Mouse (Mus musculus): Measurements from ENCODE around the gene Pcdh10.

Gene Pcdh10

DNA sequence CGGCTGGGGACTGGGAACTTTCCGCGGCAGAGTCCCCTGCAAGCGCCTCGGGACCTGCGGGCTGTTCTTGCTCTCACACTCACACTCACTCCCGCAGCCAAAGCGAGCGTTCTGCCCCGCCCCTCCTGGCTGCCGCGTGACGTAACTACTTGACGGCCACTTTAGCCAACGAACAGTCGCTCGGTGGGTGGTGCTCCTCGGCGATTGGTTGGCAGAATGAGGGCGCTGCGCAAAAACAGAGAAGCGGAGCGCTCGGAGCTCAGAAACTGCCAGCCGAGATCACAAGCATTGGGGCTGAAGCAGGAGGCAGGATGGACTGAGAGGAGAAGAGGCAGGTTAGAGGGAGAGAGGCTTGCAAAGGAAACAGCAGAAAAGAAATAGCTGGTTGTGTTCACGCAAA, at the start of gene Pcdh10:
Gene Pcdh10 (plus strand): TSS at position 254 of the 400 bp plus-strand sequence.
- no peak for DNase-seq (ENCODE audit: low read depth, low spot score)

DNA sequence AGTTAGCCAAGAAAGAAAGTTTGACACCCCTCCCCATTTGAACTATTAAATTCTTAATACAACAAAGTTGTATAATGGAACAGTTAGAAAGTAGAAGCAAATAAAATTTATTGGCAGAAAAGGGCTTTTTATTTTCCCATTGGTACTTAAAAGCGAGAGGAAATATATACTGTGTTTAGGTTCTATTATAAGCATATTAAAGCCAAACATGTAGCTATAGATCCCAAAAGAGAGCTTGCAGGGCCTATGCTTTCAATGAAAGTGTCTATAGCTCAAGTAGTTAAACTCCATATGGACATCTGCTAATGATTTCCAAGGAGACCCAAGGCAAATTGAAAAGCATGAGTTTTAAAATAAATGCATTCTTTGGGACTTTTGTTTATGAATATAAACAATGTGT, 22.3 kb upstream of the Pcdh10 start:
- DNase-seq (ENCODE audit: low read depth, low spot score), result no peak

DNA sequence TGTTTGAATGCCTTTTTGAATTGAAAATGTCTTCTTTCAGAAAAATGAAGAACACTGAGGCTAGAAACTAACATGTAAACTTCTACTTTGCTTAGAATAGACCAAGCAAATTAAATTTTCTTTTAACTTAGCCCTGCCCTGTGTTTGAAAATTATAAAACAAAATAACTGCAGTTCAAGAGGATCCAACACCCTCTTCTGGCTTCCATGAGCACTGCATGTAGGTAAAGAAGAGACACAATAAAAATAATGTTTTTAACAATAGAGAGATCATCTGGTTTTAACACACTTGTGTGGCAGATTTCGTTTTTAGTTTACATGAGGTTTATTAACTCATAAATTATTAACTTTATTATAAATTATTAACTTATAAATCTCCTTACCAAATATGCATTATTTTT, 9.2 kb upstream of the Pcdh10 start:
- DNase-seq (ENCODE audit: low read depth, low spot score), result no peak

DNA sequence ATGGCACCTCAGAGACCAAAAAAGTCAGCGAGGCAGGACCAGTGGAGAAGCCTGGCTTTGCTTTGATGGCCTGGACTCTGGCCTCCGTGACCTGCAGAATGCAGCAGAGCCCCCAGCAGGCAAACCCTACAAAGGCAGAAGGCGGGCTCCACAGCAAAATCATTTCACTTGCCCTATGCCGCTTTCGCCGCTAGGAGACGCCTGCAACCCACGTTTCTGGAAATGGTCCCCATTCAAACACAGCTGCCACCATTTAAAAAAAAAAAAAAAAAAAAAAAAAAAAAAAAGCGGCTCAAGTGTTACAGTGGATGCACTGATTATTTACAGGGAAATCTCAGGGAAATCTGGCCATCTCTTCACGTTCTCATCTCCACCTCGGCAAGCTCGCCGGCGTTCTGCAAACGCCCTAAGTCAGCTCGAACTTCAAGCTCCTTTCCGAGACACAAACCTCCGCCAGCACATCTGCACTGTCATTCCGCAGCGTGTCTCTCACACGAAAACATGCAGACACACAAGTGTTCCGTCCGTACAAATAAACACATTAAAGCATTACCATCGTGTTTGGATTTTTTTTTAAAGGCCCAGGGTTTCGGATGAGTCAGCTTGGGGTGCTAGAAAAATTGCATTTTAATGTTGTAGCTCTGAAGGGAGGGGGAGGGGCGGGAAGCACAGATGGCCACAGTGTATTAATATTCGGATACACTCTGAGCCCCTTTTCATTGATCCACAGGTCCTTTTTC, 2.3 kb upstream of the Pcdh10 start:
- DNase-seq (ENCODE audit: low read depth, low spot score), result no peak

DNA sequence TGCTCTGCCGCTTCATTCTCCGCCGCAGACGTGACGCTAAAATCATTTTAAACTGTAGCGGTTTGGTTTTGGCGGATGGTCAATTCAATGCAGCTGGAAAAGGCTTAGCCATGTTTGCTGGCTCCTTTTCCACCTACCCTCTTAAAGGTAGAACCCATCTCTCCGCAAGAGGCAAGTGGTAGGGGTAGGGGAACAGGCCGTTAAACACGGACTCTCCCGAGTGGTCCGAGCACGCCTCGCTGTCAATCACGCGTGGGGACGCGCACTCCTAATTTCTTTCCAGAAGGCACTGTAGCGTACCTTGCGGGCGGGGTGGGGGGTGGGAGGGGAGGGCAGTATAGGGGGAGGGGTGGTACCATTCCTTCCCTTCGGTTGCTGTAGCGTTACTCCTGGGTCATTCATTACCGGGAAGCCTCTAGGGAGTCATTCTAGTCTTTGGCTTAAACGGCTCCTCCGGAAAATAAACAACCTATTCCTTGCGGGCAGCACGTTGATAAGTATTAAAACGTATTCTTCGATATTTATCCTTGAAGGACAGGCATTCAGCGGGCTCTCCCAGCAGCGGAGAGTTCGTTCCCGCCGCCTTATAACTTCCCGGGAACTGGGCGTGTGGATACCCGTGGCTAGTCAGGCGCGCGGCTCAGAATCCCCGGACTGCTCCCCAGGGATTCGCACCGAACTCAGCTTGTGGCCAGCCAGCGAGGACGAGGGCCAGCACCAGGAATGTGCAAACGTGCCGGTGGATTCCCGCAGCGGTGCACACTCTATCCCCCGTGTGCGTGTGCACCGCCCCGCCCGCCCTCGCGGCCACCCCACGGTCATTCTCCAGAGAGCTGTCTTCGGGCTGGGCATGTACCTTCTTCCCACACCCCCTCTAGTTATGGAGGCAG, 1.5 kb upstream of the Pcdh10 start:
- no peak for DNase-seq (ENCODE audit: low read depth, low spot score)

DNA sequence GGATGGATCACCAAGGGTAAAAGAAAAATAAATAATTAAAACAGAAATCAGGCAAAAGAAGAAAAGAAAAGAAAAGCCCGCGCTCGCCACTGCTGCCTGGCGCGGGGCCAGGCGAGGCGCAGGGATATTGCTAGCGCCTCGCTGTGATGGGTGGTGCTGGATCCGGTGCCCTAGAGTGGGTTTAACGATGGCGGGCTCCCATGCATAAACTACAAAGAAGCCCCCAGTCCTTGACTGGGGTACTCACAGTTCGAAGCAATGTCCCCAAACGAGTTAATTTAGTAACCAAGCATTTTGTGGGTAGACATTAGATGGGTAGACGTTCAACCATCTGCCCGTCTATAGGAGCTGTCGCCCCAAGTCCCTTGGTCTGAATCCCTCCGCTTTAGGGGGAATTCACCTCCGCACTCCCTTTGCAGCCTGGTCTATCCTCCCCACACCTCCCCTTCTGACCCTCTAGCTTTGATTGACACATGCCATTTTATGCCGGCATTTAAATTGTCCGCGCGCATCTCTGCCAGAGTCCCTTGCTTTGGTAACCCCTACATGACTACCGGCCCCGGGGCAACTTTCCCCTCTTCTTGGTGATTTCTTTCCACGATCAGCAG, 703 bp upstream of the Pcdh10 start:
- no peak for DNase-seq (ENCODE audit: low read depth, low spot score)

DNA sequence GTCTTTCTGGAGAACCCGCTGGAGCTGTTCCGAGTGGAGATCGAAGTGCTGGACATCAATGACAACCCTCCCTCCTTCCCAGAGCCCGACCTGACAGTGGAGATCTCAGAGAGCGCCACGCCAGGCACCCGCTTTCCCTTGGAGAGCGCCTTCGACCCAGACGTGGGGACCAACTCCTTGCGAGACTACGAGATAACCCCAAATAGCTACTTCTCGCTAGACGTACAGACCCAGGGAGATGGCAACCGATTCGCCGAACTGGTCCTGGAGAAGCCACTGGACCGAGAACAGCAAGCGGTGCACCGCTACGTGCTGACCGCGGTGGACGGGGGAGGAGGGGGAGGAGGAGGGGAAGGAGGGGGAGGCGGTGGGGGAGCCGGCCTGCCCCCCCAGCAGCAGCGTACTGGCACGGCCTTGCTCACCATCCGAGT, 1.4 kb downstream of the Pcdh10 start:
- no peak for DNase-seq (ENCODE audit: low read depth, low spot score)

DNA sequence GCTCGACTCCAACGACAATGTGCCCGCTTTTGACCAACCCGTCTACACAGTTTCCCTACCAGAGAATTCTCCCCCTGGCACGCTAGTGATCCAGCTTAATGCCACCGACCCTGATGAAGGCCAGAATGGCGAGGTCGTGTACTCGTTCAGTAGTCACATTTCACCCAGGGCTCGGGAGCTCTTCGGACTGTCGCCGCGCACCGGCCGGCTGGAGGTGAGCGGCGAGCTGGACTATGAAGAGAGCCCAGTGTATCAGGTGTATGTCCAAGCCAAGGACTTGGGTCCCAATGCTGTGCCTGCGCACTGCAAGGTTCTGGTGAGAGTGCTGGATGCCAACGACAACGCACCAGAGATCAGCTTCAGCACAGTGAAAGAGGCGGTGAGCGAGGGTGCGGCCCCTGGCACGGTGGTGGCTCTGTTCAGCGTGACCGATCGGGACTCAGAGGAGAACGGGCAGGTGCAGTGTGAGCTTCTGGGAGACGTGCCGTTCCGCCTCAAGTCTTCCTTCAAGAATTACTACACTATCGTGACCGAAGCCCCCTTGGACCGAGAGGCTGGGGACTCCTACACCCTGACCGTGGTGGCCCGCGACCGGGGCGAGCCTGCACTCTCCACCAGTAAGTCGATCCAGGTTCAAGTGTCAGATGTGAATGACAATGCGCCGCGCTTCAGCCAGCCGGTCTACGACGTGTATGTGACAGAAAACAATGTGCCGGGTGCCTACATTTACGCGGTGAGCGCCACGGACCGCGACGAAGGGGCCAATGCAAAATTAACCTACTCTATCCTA, 2.0 kb downstream of the Pcdh10 start:
- no peak for DNase-seq (ENCODE audit: low read depth, low spot score)

DNA sequence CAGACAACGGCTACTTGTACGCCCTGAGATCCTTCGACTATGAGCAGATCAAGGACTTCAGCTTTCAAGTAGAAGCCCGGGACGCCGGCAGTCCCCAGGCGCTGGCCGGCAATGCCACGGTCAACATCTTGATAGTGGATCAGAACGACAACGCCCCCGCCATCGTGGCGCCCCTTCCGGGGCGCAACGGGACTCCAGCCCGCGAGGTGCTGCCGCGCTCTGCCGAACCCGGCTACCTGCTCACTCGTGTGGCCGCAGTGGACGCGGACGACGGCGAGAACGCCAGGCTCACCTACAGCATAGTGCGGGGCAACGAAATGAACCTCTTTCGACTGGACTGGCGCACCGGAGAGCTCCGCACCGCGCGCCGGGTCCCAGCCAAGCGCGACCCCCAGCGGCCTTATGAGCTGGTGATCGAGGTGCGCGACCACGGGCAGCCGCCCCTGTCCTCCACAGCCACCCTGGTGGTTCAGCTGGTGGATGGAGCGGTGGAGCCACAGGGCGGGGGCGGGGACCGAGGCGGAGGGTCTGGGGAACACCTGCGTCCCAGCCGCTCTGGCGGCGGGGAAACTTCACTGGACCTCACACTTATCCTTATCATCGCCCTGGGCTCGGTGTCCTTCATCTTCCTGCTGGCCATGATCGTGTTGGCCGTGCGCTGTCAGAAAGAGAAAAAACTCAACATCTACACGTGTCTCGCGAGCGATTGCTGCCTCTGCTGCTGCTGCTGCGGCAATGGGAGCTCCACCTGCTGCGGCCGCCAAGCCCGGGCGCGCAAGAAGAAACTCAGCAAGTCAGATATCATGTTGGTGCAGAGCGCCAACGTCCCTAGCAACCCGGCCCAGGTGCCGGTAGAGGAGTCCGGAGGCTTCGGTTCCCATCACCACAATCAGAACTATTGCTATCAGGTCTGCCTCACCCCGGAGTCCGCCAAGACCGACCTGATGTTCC, 2.9 kb downstream of the Pcdh10 start:
- DNase-seq (ENCODE audit: low read depth, low spot score), result no peak

DNA sequence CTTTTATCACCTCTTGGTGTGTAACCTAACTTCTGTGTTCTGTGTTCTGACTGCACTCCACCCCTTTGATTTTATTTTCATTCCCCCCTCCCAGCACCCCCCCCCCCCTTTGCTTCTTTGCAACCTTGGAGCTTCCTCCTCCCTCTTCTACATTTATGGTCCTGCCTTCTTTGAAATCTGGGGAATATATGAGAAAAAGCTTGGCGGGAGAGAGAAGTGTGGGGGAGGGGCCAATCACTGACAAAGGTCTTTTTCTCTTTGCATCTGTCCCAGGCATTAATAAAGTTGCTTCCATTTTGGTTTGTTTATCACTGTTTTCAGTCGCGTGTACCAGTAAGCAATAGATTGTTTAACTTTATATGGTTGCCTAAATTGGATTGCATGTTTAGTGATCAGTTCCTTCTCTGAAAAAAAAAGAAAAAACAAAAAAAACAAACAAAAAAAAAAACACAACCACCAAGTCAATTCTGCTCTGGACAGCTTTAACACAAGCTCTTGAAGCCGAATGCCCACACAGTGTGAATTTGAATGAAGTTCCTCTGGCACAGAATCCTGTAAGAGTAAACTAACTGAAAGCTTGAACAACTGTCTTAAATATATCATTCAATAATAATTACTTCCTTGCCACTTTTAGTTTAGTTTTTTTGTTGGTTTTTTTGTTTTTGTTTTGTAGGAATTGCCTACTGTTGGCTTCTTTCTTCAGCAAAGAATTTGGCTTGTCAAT, 4.0 kb downstream of the Pcdh10 start:
- DNase-seq (ENCODE audit: low read depth, low spot score), result no peak

DNA sequence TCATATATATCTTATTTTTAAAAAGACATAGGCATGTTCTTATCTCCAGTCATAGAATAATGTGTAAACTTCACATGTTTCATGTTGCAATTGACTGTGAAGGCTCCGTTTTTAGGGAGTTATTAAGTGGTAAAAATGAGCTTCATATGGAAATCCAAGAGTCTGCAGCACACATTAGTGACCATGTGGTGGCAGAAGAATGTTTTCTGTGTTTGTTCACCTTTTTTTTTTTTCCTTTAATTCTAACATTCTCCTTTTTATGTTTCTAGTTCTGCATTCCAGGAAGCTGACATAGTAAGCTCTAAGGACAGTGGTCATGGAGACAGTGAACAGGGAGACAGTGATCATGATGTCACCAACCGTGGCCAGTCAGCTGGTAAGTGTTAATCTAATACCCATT, 5.6 kb downstream of the Pcdh10 start:
- no peak for DNase-seq (ENCODE audit: low read depth, low spot score)

DNA sequence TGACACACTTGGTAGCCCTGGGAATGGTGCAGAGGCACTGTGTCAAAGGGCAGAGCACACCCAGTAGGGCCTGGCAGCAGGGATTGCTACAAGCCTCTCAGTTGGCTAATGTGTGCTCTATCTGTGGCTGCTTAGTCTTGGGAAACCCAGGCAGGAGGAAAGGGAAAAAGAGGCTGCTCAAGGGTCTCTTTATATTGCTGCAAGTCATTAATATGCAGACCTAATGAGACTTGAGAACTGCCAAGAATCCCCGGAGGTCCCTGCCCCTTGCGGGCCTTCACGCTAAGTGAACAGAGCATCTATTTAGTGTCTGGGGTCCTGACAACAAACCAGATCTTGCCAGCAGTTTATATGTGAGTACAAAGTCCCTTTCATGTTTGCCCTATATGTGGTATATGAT, 6.8 kb downstream of the Pcdh10 start:
- DNase-seq (ENCODE audit: low read depth, low spot score), result no peak

DNA sequence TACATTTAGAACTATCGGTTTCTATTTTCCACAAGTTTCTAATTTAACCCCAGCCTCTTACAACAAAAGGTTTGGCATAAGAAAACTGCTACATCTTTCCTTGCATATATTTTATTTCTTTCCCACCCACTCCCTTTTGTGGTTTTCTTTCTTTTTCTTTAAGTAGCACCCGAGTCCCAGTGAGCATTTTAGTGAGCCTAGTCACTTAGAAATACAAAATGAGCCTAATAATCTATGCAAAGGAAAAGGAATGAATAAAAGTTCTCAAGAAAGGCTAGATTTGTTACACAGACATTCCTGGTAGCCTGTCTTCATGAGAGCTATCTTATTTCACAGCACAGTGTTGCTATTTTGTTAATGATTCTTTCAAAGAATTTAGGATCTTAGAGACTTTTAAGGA, 7.3 kb downstream of the Pcdh10 start:
- no peak for DNase-seq (ENCODE audit: low read depth, low spot score)

DNA sequence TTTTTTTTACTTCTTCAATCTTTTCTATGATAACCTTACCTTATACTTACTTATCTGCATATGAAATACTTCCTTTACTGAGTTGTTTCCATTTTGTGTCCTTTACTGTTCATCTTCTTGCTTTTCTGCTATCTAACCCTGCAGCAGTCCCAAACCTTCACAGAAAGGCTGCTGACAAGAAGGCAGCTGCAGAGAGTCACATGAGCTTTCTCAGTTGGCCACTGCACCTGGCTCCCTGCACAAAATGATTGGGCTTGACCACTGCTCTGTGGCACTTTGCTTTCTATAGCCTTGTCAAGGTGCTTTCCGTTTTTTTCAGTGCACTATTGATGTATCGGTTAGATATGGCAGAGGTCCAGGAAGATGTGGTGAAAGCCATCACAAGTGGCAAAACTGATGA, 8.3 kb downstream of the Pcdh10 start:
- no peak for DNase-seq (ENCODE audit: low read depth, low spot score)

DNA sequence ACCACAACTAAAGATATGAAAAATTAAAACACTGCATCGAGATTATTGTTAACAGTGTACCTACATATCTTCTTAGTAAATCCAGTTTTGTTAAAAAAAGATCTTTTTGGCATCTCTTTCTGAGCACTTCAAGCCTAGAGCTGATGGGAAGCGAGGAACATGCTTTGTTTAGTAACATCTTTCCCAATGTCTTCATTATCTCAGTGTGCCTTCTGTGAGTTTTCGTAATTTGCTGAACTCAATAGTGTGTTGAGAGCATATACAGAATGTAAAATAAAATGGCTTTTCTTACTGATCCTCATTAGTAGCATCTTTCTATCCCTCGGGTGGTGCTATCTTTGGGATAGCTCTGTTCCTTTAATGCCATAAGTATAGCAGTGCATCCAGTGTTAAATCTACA, 18.9 kb downstream of the Pcdh10 start:
- DNase-seq (ENCODE audit: low read depth, low spot score), result no peak

DNA sequence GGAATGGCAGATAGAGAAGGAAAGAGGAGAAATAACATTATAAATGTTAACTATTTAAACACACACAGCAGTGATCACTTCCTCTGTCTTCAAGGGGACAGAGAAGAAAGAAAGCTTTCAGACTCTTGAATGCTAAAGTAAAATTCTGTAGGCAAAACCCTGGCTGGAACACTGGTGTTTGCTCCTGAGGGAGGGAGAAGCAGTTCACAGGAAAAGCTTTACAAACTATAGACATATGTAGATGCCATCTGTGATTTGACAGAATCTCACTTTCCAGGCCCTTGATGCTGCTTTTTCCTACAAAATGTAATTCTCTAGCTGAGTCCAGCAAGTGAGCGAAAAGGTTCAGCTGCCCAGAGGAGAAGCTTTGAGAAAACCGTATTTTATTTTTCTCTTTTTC, 25.0 kb downstream of the Pcdh10 start:
- DNase-seq (ENCODE audit: low read depth, low spot score), result no peak

DNA sequence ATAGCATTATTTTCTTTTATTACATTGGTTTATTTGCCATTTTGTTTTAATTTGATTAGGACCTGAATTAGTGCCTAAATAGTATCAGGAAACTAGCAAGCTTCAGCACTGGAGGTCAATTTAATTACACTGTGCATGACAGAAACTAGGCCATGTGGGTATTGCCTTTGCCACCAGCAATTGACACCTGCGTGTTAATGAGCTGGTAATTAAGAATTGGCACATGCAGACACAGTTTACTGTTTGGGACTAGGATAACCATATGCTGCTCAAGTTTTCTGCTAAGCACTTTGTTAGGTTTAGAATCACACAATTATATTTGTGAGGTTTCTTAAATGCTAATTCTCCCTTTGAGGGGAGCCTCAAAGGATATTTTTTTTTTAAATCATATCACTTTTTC, 53.5 kb downstream of the Pcdh10 start:
- DNase-seq (ENCODE audit: low read depth, low spot score), result no peak

DNA sequence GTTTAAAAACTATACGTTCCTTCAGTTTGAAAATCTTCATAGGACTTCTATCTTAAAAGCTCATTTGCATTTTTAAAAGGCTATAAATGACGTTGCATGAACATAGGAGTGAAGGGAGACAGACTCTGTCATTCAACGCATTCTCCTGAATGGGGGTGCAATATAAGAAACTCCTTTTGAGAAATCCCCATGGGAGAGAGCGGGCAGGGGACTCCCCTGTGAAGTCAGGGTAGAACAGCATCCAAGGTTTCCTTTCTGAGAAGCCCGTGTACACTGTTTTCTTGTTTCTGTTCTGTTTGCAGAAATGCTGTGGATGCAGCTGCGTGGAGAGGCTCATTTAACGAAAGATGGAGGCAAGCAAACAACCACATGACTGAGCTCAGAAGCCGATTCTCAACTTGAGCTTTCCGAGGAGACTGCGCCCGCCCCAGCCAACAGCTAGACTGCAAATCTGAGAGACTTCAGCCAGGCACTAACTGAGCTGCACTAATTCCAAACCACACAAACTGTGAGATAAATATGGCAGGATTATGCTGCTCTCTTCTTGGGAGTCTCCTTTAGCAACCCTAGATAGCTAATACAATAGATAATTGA, 54.1 kb downstream of the Pcdh10 start:
- no peak for DNase-seq (ENCODE audit: low read depth, low spot score)

All from CD4-positive helper T cell, adult 2 months (primary cell).